Comparison of ENCODE assay signal across 20 mouse cellular contexts in the genomic region with DNA sequence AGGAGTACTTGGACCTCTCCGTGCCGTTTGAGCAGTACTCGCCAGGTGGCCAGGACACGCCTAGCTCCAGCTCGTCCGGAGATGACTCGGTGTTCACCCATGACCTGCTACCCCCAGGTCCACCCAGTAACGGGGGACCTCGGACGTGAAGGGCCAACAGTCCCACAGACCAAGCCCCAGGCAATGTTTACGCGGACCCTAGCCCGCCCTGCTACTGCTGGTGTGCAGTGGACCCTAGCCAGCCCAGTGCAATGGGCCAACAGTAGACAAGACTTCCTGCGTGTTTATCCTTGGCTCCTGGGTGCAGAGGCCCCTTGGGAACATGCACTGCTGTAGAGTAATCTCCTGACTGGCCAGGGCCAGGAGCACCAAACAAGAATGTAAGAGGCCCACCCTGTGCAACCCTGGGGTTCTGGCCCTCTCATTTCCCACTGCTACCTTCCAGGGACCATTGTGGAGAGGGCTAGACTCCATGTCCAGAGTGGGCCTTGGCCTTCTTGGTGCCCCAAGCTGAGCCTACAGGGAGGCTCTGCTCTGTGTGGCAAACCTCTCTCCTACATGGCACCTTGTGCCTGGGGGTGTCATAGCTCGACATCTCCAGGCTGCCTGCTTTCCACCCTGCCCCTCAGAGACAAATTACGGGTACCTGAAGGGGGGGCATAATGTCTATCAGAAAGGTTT. TPM values are rescaled to one million over a fixed set of nuclear protein-coding genes. Genes with fewer than 3 reads are reported as not detected.
DNase-seq lines count a peak whose midpoint lies in the region; ATAC-seq and TF ChIP-seq lines count a peak whose summit lies in the region.
"Had no signal": no experiment of that assay in that cellular context is flagged by ENCODE, and none has a peak within 500 bp of the region (broad histone marks: within the 10 kb centered on the region; RNA-seq: fewer than 3 reads in every experiment).

No protein-coding gene starts in this region.

- ATAC-seq in kidney, embryonic 14.5 days (ENCODE audit: low FRiP score, low TSS enrichment), result no peak
- peak; percentile 21; the same call in 1 of the 2 replicates for ATAC-seq in kidney, postnatal 0 days (replicated peaks; ENCODE audit: low FRiP score, low read depth)
- no peak for ATAC-seq in forebrain, embryonic 15.5 days (replicated peaks)
- ATAC-seq: forebrain, embryonic 16.5 days had no signal

- TF ChIP-seq POLR2A in kidney, adult 2 months (IDR thresholded peaks at IDR 0.05; ENCODE audit: low read depth, low read length), result no peak

- H3K4me1 ChIP-seq in kidney, adult 2 months (ENCODE audit: control insufficient read depth, insufficient read depth, low read length), result peaks cover 6% of the 10 kb centered on the region
- no peaks in the 10 kb centered on the region for H3K4me1 ChIP-seq in kidney, embryonic 14.5 days (ENCODE audit: control insufficient read depth, insufficient read depth, low read length)
- H3K4me1 ChIP-seq in kidney, postnatal 0 days (replicated peaks; ENCODE audit: insufficient read depth, low read length), result no peaks in the 10 kb centered on the region
- H3K4me1 ChIP-seq in forebrain, embryonic 15.5 days, result no peaks in the 10 kb centered on the region; the same call in 1 of the 2 replicates
- H3K4me1 ChIP-seq: hindbrain, embryonic 15.5 days had no signal

- H3K36me3 ChIP-seq in kidney, adult 2 months (ENCODE audit: control insufficient read depth, insufficient read depth, low read length), result no peaks in the 10 kb centered on the region; the same call in 1 of the 2 replicates
- H3K36me3 ChIP-seq in kidney, embryonic 14.5 days (ENCODE audit: control insufficient read depth, insufficient read depth, low read length), result peaks cover 26% of the 10 kb centered on the region
- 0 out of 2 replicates have a peak, but pooled peaks cover 19% of the 10 kb centered on the region for H3K36me3 ChIP-seq in kidney, postnatal 0 days (ENCODE audit: insufficient read depth, low read length)
- peaks cover 12% of the 10 kb centered on the region; the same call in 1 of the 2 replicates for H3K36me3 ChIP-seq in forebrain, embryonic 15.5 days

- TF ChIP-seq CTCF in kidney, adult 2 months (conservative IDR thresholded peaks at IDR 0.05; ENCODE audit: insufficient read depth, insufficient read length, low read depth, low read length), result no peak
- TF ChIP-seq CTCF in kidney, postnatal 0 days (IDR thresholded peaks at IDR 0.05; ENCODE audit: low read depth), result no peak

- H3K27ac ChIP-seq in kidney, adult 2 months (ENCODE audit: insufficient read depth, low read depth, low read length), result peak overlapping the region; percentile 52
- H3K27ac ChIP-seq in kidney, embryonic 14.5 days (ENCODE audit: low read depth, low read length), result no peak overlapping the region
- H3K27ac ChIP-seq in kidney, postnatal 0 days, result peak overlapping the region; percentile 60
- H3K27ac ChIP-seq in forebrain, embryonic 15.5 days (replicated peaks), result no peak overlapping the region
- H3K27ac ChIP-seq: embryonic facial prominence, embryonic 15.5 days; hindbrain, embryonic 10.5 days; hindbrain, embryonic 15.5 days had no signal

- H3K4me3 ChIP-seq in kidney, adult 2 months (ENCODE audit: insufficient read depth, low read depth, low read length), result no peak overlapping the region
- H3K4me3 ChIP-seq in kidney, embryonic 14.5 days (ENCODE audit: low read length), result no peak overlapping the region
- no peak overlapping the region for H3K4me3 ChIP-seq in kidney, postnatal 0 days (replicated peaks; ENCODE audit: low read depth, low read length)
- H3K4me3 ChIP-seq in forebrain, embryonic 15.5 days, result no peak overlapping the region
- H3K4me3 ChIP-seq: embryonic facial prominence, embryonic 15.5 days; erythroblast, embryonic 14.5 days; heart, embryonic 12.5 days; hindbrain, embryonic 10.5 days; hindbrain, embryonic 15.5 days had no signal

- no peaks in the 10 kb centered on the region for H3K9me3 ChIP-seq in kidney, embryonic 14.5 days (ENCODE audit: control insufficient read depth, low read length)
- no peaks in the 10 kb centered on the region for H3K9me3 ChIP-seq in kidney, postnatal 0 days (replicated peaks; ENCODE audit: low read length)
- H3K9me3 ChIP-seq in forebrain, embryonic 15.5 days, result no peaks in the 10 kb centered on the region
- H3K9me3 ChIP-seq: embryonic facial prominence, embryonic 15.5 days; heart, embryonic 12.5 days; hindbrain, embryonic 10.5 days; hindbrain, embryonic 15.5 days had no signal

- H3K27me3 ChIP-seq in kidney, adult 2 months (replicated peaks; ENCODE audit: control insufficient read depth, insufficient read depth, low read length), result no peaks in the 10 kb centered on the region
- H3K27me3 ChIP-seq in kidney, embryonic 14.5 days (ENCODE audit: control insufficient read depth, insufficient read depth, low read length), result no peaks in the 10 kb centered on the region
- no peaks in the 10 kb centered on the region for H3K27me3 ChIP-seq in kidney, postnatal 0 days (ENCODE audit: insufficient read depth, low read length)
- no peaks in the 10 kb centered on the region for H3K27me3 ChIP-seq in forebrain, embryonic 15.5 days
- H3K27me3 ChIP-seq: embryonic facial prominence, embryonic 15.5 days; hindbrain, embryonic 15.5 days had no signal

- WGBS in kidney, adult 2 months, result 55% methylated on average over 16 of the region's 16 CpGs
- WGBS in kidney, embryonic 14.5 days, result 76% methylated on average over 16 of the region's 16 CpGs
- WGBS in kidney, postnatal 0 days, result 76% methylated on average over 16 of the region's 16 CpGs
- 87% methylated on average over 16 of the region's 16 CpGs for WGBS in forebrain, embryonic 15.5 days

- H3K9ac ChIP-seq in kidney, embryonic 14.5 days (ENCODE audit: low read depth, low read length), result no peak overlapping the region
- no peak overlapping the region for H3K9ac ChIP-seq in kidney, postnatal 0 days (ENCODE audit: low read depth, low read length)
- no peak overlapping the region for H3K9ac ChIP-seq in forebrain, embryonic 15.5 days (replicated peaks)
- H3K9ac ChIP-seq: embryonic facial prominence, embryonic 15.5 days; heart, embryonic 12.5 days; hindbrain, embryonic 15.5 days had no signal

- peak; percentile 75 for DNase-seq in kidney, adult 2 months
- DNase-seq in kidney, adult 9 months, result peak; percentile 78
- DNase-seq in kidney, postnatal 0 days (ENCODE audit: low spot score), result no peak
- peak; percentile 79 for DNase-seq in kidney, postnatal 36 days
- no peak for DNase-seq in layer of hippocampus, postnatal 25 days (ENCODE audit: extremely low spot score in 1 of 2, low spot score in 1 of 2)
- DNase-seq: adrenal gland, adult 2 months; adrenal gland, postnatal 25 days; cerebellum, adult 11 months; cerebellum, adult 8-10 months; cerebellum, postnatal 14 days; embryo, embryonic 11 days; gastrocnemius, postnatal 10 days had no signal

- H3K4me2 ChIP-seq in kidney, embryonic 14.5 days (replicated peaks; ENCODE audit: low read depth, low read length), result no peak overlapping the region
- H3K4me2 ChIP-seq in kidney, postnatal 0 days (ENCODE audit: low read length), result no peak overlapping the region
- H3K4me2 ChIP-seq in forebrain, embryonic 15.5 days (replicated peaks), result no peak overlapping the region
- H3K4me2 ChIP-seq: embryonic facial prominence, embryonic 15.5 days; heart, embryonic 12.5 days; hindbrain, embryonic 15.5 days had no signal

RNA-seq across cellular contexts. Expression of gene Fgfr3, which starts 14.1 kb away (rescaled TPM):
- polyA plus RNA-seq in kidney, adult 2 months (2012; rRNA removed), result 63.7 and 94.9 TPM in 2 replicates
- 9.6 and 13.8 TPM in 2 replicates for polyA plus RNA-seq in kidney, embryonic 14.5 days (2014; fragmentation: Nextera tagmentation; extraction: Ambion mirVana)
- polyA plus RNA-seq in kidney, postnatal 0 days (2015; fragmentation: Nextera tagmentation; extraction: Ambion mirVana), result 14.4 and 15.0 TPM in 2 replicates
- 32.9 and 44.3 TPM in 2 replicates for polyA plus RNA-seq in forebrain, embryonic 15.5 days (2015; fragmentation: Nextera tagmentation; extraction: Ambion mirVana)
- total RNA-seq in layer of hippocampus, postnatal 25 days (2021), result 100 to 1,000 TPM; 107 to 123 TPM
- polyA plus RNA-seq: erythroblast, embryonic 14.5 days had no signal

RNA-seq across cellular contexts. Expression of gene Letm1, which starts 47.1 kb away (rescaled TPM):
- polyA plus RNA-seq in kidney, adult 2 months (2012; rRNA removed), result 85.1 and 91.6 TPM in 2 replicates
- polyA plus RNA-seq in kidney, embryonic 14.5 days (2014; fragmentation: Nextera tagmentation; extraction: Ambion mirVana), result 30.2 and 51.1 TPM in 2 replicates
- polyA plus RNA-seq in kidney, postnatal 0 days (2015; fragmentation: Nextera tagmentation; extraction: Ambion mirVana), result 53.4 and 58.3 TPM in 2 replicates
- 69.5 and 72.3 TPM in 2 replicates for polyA plus RNA-seq in forebrain, embryonic 15.5 days (2015; fragmentation: Nextera tagmentation; extraction: Ambion mirVana)
- 100 to 1,000 TPM in 1 of 2 experiments, 10 to 100 TPM in 1; 98.8 to 103 TPM for total RNA-seq in layer of hippocampus, postnatal 25 days (2021)

Comparison
In these comparisons a context has a peak if more than half of its experiments do, and no peak if none do; other contexts are left out.
1. DNase-seq: peak in kidney, adult 2 months (single experiment), kidney, adult 9 months (single experiment) and kidney, postnatal 36 days (2 of 2); none in kidney, postnatal 0 days (single experiment) and layer of hippocampus, postnatal 25 days (0 of 2).
2. H3K27ac ChIP-seq: peak in kidney, adult 2 months (single experiment) and kidney, postnatal 0 days (single experiment); none in kidney, embryonic 14.5 days (single experiment) and forebrain, embryonic 15.5 days (single experiment).